Mouse (Mus musculus): ENCODE data around the gene Capn11. TPM values are rescaled to one million over a fixed set of nuclear protein-coding genes. Genes with fewer than 3 reads are reported as not detected.
A peak's percentile ranks its signal among the peaks of the same experiment; 100 is the strongest.

Capn11 gene
- polyA plus RNA-seq, 1 experiment from 2014 or later, result 0.05 TPM

GRCm38 (mm10) chr17:45653233-45653632 lies 5.9 kb downstream of the Capn11 start:
- Histone ChIP-seq H3K4me1 (replicated peaks) (peaks cover 14% of the 10 kb centered on the region), H3K27me3 (no peaks in the 10 kb centered on the region), H3K4me3 (replicated peaks) (no peak overlapping the region), H3K9me3 (replicated peaks) (no peaks in the 10 kb centered on the region), H3K9ac (no peak overlapping the region), H3K36me3 (no peaks in the 10 kb centered on the region), H3K27ac (no peak overlapping the region), H3K4me2 (0 out of 2 replicates have a peak overlapping the region, but pooled peaks have one; percentile 21)
- WGBS (ENCODE audit: insufficient replicate concordance), result 47% methylated on average over 7 of the region's 7 CpGs
- DNase-seq (no peak), ATAC-seq (ENCODE audit: low read depth) (peak; percentile 77)

DNA sequence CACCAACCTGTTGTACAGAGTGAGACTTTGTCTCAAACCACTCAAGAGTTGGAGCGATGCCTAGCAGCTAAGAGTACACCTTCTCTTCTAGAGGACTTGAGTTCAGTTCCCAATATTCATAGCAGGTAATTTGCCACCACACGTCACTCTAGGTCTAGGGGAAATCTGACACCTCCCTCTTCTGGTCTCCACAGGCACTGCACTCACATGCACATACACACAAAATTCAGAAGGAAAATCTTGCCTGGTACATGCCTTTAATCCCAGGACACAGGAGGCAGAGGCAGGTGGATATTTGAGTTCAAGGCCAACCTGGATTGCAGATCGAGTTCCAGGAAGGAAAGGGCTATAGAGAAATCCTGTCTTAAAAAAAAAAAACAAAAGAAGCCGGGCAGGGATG lies 14.9 kb downstream of the Capn11 start:
- no peak overlapping the region for H3K4me3 ChIP-seq (replicated peaks)
- H3K9me3 ChIP-seq (replicated peaks), result no peaks in the 10 kb centered on the region
- 77% methylated on average over 4 of the region's 4 CpGs for WGBS (ENCODE audit: insufficient replicate concordance)
- H3K27ac ChIP-seq, result no peak overlapping the region
- H3K4me2 ChIP-seq, result no peak overlapping the region
- ATAC-seq (ENCODE audit: low read depth) (no peak), DNase-seq (no peak)
- H3K27me3 ChIP-seq, result 0 out of 2 replicates have a peak, but pooled peaks cover under 1% of the 10 kb centered on the region
- H3K36me3 ChIP-seq, result no peaks in the 10 kb centered on the region
- H3K4me1 ChIP-seq (replicated peaks), result 0 out of 2 replicates have a peak, but pooled peaks cover 4% of the 10 kb centered on the region
- H3K9ac ChIP-seq, result no peak overlapping the region

DNA sequence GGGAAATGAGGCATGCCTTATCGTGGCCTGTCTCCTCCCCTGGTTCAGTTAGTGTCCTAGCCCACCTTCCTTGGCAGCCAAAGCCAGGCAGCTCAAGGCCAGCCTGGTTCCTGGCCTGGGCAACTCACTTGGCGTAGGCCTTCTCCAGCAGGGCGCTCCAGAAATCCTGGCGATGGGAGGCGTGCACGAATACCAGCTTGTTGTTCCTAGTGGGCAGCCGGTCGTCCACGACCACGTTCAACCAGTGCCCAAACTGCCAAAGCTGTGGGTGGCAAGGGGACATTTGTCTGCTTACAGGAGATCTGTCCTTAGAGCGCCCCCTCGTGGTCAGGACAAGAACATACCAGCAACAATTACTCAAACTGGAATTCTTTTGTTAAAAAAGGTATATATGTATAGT lies 16.4 kb downstream of the Capn11 start:
- ATAC-seq (ENCODE audit: low read depth) (no peak), DNase-seq (peak; percentile 47)
- H3K9ac ChIP-seq, result no peak overlapping the region
- H3K9me3 ChIP-seq (replicated peaks), result no peaks in the 10 kb centered on the region
- 16% methylated on average over 12 of the region's 12 CpGs for WGBS (ENCODE audit: insufficient replicate concordance)
- no peak overlapping the region for H3K4me3 ChIP-seq (replicated peaks)
- 0 out of 2 replicates have a peak, but pooled peaks cover 7% of the 10 kb centered on the region for H3K27me3 ChIP-seq
- H3K4me2 ChIP-seq, result no peak overlapping the region
- H3K27ac ChIP-seq, result no peak overlapping the region
- no peaks in the 10 kb centered on the region for H3K36me3 ChIP-seq
- 0 out of 2 replicates have a peak, but pooled peaks cover 4% of the 10 kb centered on the region for H3K4me1 ChIP-seq (replicated peaks)

GRCm38 (mm10) chr17:45641981-45642380 lies 17.1 kb downstream of the Capn11 start:
- no peak overlapping the region for H3K27ac ChIP-seq
- no peak overlapping the region for H3K9ac ChIP-seq
- no peaks in the 10 kb centered on the region for H3K36me3 ChIP-seq
- 0 out of 2 replicates have a peak, but pooled peaks cover 7% of the 10 kb centered on the region for H3K27me3 ChIP-seq
- WGBS (ENCODE audit: insufficient replicate concordance), result 70% methylated on average over 8 of the region's 8 CpGs
- 0 out of 2 replicates have a peak, but pooled peaks cover 4% of the 10 kb centered on the region for H3K4me1 ChIP-seq (replicated peaks)
- ATAC-seq (ENCODE audit: low read depth) (no peak), DNase-seq (no peak)
- H3K4me2 ChIP-seq, result no peak overlapping the region
- H3K9me3 ChIP-seq (replicated peaks), result no peaks in the 10 kb centered on the region
- H3K4me3 ChIP-seq (replicated peaks), result no peak overlapping the region

- 59% methylated on average over 16 of the region's 16 CpGs for WGBS (ENCODE audit: insufficient replicate concordance)
- Histone ChIP-seq H3K27me3 (0 out of 2 replicates have a peak, but pooled peaks cover 8% of the 10 kb centered on the region), H3K4me2 (no peak overlapping the region), H3K9ac (no peak overlapping the region), H3K36me3 (no peaks in the 10 kb centered on the region), H3K4me1 (replicated peaks) (0 out of 2 replicates have a peak, but pooled peaks cover 4% of the 10 kb centered on the region), H3K9me3 (replicated peaks) (no peaks in the 10 kb centered on the region), H3K4me3 (replicated peaks) (no peak overlapping the region), H3K27ac (no peak overlapping the region)
- ATAC-seq (ENCODE audit: low read depth) (no peak), DNase-seq (no peak)
Measured at GRCm38 (mm10) chr17:45638596-45639295, 20.4 kb downstream of the Capn11 start.

DNA sequence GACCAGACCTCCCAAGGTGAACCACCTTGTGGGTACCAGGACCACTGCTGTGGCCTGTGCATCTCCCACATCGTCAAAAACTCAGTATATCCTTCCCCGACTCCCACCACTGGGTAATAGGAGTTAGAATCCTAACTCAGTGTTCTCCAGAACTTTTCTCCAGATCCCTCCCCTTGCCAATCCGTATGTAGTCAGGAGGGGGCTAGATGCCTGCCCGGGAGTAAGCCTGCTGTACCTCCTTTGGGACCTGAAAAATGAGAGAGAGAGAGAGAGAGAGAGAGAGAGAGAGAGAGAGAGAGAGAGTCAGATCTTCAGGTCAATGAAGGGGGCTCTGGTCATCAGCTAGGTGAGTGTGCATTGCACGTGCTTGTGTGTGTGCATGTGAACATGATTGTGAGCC lies 25.1 kb downstream of the Capn11 start:
- Histone ChIP-seq H3K4me2 (no peak overlapping the region), H3K27ac (no peak overlapping the region), H3K36me3 (no peaks in the 10 kb centered on the region), H3K4me1 (replicated peaks) (peaks cover 19% of the 10 kb centered on the region), H3K27me3 (peaks cover 23% of the 10 kb centered on the region), H3K9ac (no peak overlapping the region), H3K4me3 (replicated peaks) (no peak overlapping the region), H3K9me3 (replicated peaks) (no peaks in the 10 kb centered on the region)
- DNase-seq (no peak), ATAC-seq (ENCODE audit: low read depth) (no peak)
- 62% methylated on average over 5 of the region's 5 CpGs for WGBS (ENCODE audit: insufficient replicate concordance)

- no peak overlapping the region for H3K9ac ChIP-seq
- DNase-seq, result no peak
- no peak for ATAC-seq (ENCODE audit: low read depth)
- 62% methylated on average over 6 of the region's 6 CpGs for WGBS (ENCODE audit: insufficient replicate concordance)
- H3K4me1 ChIP-seq (replicated peaks), result peaks cover 25% of the 10 kb centered on the region
- no peaks in the 10 kb centered on the region for H3K36me3 ChIP-seq
- H3K27ac ChIP-seq, result no peak overlapping the region
- H3K4me2 ChIP-seq, result no peak overlapping the region
- peaks cover 28% of the 10 kb centered on the region for H3K27me3 ChIP-seq
- H3K9me3 ChIP-seq (replicated peaks), result no peaks in the 10 kb centered on the region
- H3K4me3 ChIP-seq (replicated peaks), result no peak overlapping the region
Measured at GRCm38 (mm10) chr17:45631940-45632339, 27.2 kb downstream of the Capn11 start.

- H3K9me3 ChIP-seq (replicated peaks), result no peaks in the 10 kb centered on the region
- H3K9ac ChIP-seq, result no peak overlapping the region
- 41% methylated on average over 3 of the region's 3 CpGs for WGBS (ENCODE audit: insufficient replicate concordance)
- peaks cover 28% of the 10 kb centered on the region for H3K27me3 ChIP-seq
- ATAC-seq (ENCODE audit: low read depth), result no peak
- no peak for DNase-seq
- no peaks in the 10 kb centered on the region for H3K36me3 ChIP-seq
- no peak overlapping the region for H3K4me2 ChIP-seq
- H3K4me1 ChIP-seq (replicated peaks), result peaks cover 30% of the 10 kb centered on the region
- H3K27ac ChIP-seq, result no peak overlapping the region
- no peak overlapping the region for H3K4me3 ChIP-seq (replicated peaks)
Measured at GRCm38 (mm10) chr17:45630992-45631391, 28.1 kb downstream of the Capn11 start.

DNA sequence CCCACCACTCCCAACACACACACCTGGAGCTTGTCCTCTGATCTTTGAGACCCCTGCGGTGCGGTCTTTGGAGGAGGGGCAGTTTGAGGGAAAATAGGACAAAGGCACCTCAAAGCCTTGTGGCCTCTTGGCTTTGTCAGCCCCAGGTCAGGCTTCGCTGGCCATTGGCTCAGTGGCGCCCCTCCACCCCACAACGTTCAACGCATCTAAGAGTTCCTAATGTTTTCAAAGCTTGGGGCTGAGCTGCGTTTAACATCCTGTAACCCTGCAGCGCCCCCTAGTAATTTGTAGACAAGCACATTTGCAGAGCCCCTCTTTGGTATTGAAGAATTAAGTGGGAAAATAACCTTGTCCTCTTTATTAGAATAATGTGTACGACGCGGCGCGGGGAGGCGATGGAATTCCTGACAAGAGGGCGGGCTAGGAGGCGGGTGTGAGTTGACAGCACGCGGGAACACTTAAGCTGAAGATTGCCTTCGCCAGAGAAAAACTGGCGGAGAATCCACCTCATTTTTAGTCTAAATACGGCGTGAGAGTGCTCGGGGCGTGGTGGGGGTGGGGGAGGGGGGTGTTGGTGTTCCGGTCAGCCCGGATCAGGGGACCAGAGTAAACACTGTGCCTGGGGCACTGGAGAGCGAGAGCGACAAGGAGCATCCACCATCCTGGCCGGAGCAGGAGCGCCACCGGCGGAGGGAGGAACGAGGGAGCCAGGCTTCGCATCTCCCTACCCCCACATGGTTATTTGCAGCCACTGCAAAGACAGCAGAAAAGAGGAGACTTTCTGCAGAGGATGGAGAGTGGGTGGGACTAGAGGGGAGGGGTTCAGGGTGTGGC lies 29.0 kb downstream of the Capn11 start:
- ATAC-seq (ENCODE audit: low read depth) (peak; percentile 18; the same call in 1 of the 2 replicates), DNase-seq (peak; percentile 59)
- peak overlapping the region; percentile 72 for H3K4me2 ChIP-seq
- peak overlapping the region; percentile 60 for H3K9ac ChIP-seq
- WGBS (ENCODE audit: insufficient replicate concordance), result 3% methylated on average over 34 of the region's 34 CpGs
- no peaks in the 10 kb centered on the region for H3K9me3 ChIP-seq (replicated peaks)
- no peaks in the 10 kb centered on the region for H3K36me3 ChIP-seq
- H3K27ac ChIP-seq, result no peak overlapping the region
- H3K4me3 ChIP-seq (replicated peaks), result peak overlapping the region; percentile 50
- peaks cover 30% of the 10 kb centered on the region for H3K4me1 ChIP-seq (replicated peaks)
- H3K27me3 ChIP-seq, result peaks cover 28% of the 10 kb centered on the region

GRCm38 (mm10) chr17:45628885-45629855 lies 30.0 kb downstream of the Capn11 start:
- no peak overlapping the region for H3K4me3 ChIP-seq (replicated peaks)

More at GRCm38 (mm10) chr17:45628885-45629855, 30.0 kb downstream of the Capn11 start:
- ATAC-seq (ENCODE audit: low read depth) (no peak), DNase-seq (no peak)
- H3K4me1 ChIP-seq (replicated peaks), result peaks cover 30% of the 10 kb centered on the region
- no peaks in the 10 kb centered on the region for H3K36me3 ChIP-seq
- H3K9me3 ChIP-seq (replicated peaks), result no peaks in the 10 kb centered on the region
- H3K27ac ChIP-seq, result no peak overlapping the region
- peak overlapping the region; percentile 72 for H3K4me2 ChIP-seq
- WGBS (ENCODE audit: insufficient replicate concordance), result 29% methylated on average over 13 of the region's 13 CpGs
- H3K27me3 ChIP-seq, result peaks cover 28% of the 10 kb centered on the region
- H3K9ac ChIP-seq, result no peak overlapping the region
